8 mouse cellular contexts compared by ENCODE assay signal in the genomic region with DNA sequence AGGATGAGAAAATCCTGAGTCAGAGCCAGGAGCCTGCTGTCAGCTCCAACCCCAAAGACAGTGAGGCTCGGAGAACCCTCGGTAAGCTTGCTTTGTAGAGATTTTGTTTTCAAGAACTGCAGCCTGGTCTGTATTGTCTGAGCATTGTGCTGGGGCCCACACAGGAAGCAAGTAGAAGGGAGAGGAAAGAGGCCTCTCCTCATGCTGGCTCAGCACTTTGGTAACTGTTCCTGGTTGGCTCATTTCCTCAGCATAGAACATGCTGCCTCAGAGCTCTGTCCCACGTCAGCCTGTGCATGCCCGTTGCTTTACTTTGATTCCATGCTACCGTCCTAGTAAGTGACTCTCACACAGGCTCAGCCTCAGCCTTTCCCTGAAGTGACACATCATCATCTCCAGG. TPM values are rescaled to one million over a fixed set of nuclear protein-coding genes. Genes with fewer than 3 reads are reported as not detected.
DNase-seq lines count a peak whose midpoint lies in the region; ATAC-seq and TF ChIP-seq lines count a peak whose summit lies in the region.

No protein-coding gene starts in this region.

- H3K9me3 ChIP-seq in neural tube, embryonic 13.5 days = no peaks in the 10 kb centered on the region
- H3K9me3 ChIP-seq in limb, embryonic 14.5 days (ENCODE audit: control insufficient read depth, low read length) = no peaks in the 10 kb centered on the region
- H3K9me3 ChIP-seq in midbrain, embryonic 14.5 days (ENCODE audit: control insufficient read depth, low read length) = no peaks in the 10 kb centered on the region

- no peaks in the 10 kb centered on the region for H3K27me3 ChIP-seq in neural tube, embryonic 13.5 days
- H3K27me3 ChIP-seq in limb, embryonic 14.5 days (ENCODE audit: control insufficient read depth, insufficient read depth, low read length) = no peaks in the 10 kb centered on the region
- no peaks in the 10 kb centered on the region for H3K27me3 ChIP-seq in midbrain, embryonic 14.5 days (ENCODE audit: control insufficient read depth, insufficient read depth, low read length)

- TF ChIP-seq POLR2A in limb, embryonic 14.5 days (IDR thresholded peaks at IDR 0.05; ENCODE audit: borderline replicate concordance, extremely low read depth, insufficient read depth, insufficient read length) = no peak

- DNase-seq in neural tube, embryonic 10.5 days (ENCODE audit: extremely low spot score, low spot score) = no peak
- DNase-seq in heart, adult 9 months (ENCODE audit: low spot score in 2 of 2) = peak; percentile 40 to 57
- peak; percentile 21 for DNase-seq in limb, embryonic 14.5 days (ENCODE audit: low spot score)
- peak; percentile 51 for DNase-seq in thymus, postnatal 14 days
- no peak for DNase-seq in cerebellum, adult 8-10 months
- no peak for DNase-seq in left cerebral cortex, adult 9 months (ENCODE audit: low spot score in 2 of 2)
- DNase-seq in midbrain, embryonic 14.5 days = no peak

- no peak overlapping the region for H3K4me3 ChIP-seq in neural tube, embryonic 13.5 days
- H3K4me3 ChIP-seq in limb, embryonic 14.5 days (replicated peaks; ENCODE audit: low read length) = no peak overlapping the region
- H3K4me3 ChIP-seq in midbrain, embryonic 14.5 days (replicated peaks; ENCODE audit: low read depth, low read length) = no peak overlapping the region

- H3K27ac ChIP-seq in neural tube, embryonic 13.5 days (replicated peaks) = peak overlapping the region; percentile 19; the same call in 1 of the 2 replicates
- H3K27ac ChIP-seq in limb, embryonic 14.5 days (replicated peaks; ENCODE audit: low read depth, low read length) = 0 out of 2 replicates have a peak overlapping the region, but pooled peaks have one; percentile 7
- H3K27ac ChIP-seq in midbrain, embryonic 14.5 days (replicated peaks; ENCODE audit: low read depth, low read length) = no peak overlapping the region

- ATAC-seq in neural tube, embryonic 13.5 days (ENCODE audit: low read depth) = no peak
- no peak for ATAC-seq in limb, embryonic 14.5 days (ENCODE audit: low FRiP score, low read depth)
- ATAC-seq in midbrain, embryonic 14.5 days (ENCODE audit: low FRiP score, low TSS enrichment) = no peak

- H3K4me2 ChIP-seq in neural tube, embryonic 13.5 days = no peak overlapping the region
- H3K4me2 ChIP-seq in limb, embryonic 14.5 days (replicated peaks; ENCODE audit: low read depth, low read length, severe bottlenecking) = no peak overlapping the region
- H3K4me2 ChIP-seq in midbrain, embryonic 14.5 days (ENCODE audit: low read length) = no peak overlapping the region

- no peaks in the 10 kb centered on the region for H3K4me1 ChIP-seq in neural tube, embryonic 13.5 days (replicated peaks)
- H3K4me1 ChIP-seq in limb, embryonic 14.5 days (ENCODE audit: control insufficient read depth, insufficient read depth, low read length) = no peaks in the 10 kb centered on the region
- no peaks in the 10 kb centered on the region for H3K4me1 ChIP-seq in midbrain, embryonic 14.5 days (ENCODE audit: control insufficient read depth, insufficient read depth, low read length)

- H3K9ac ChIP-seq in neural tube, embryonic 13.5 days = no peak overlapping the region
- H3K9ac ChIP-seq in limb, embryonic 14.5 days (ENCODE audit: low read depth, low read length, severe bottlenecking) = no peak overlapping the region
- H3K9ac ChIP-seq in midbrain, embryonic 14.5 days (replicated peaks; ENCODE audit: low read length) = no peak overlapping the region

- WGBS in neural tube, embryonic 13.5 days = 84% methylated on average over 5 of the region's 5 CpGs
- WGBS in limb, embryonic 14.5 days = 84% methylated on average over 5 of the region's 5 CpGs
- 85% methylated on average over 5 of the region's 5 CpGs for WGBS in midbrain, embryonic 14.5 days

- H3K36me3 ChIP-seq in neural tube, embryonic 13.5 days = peaks cover 97% of the 10 kb centered on the region
- peaks cover 91% of the 10 kb centered on the region for H3K36me3 ChIP-seq in limb, embryonic 14.5 days (ENCODE audit: control insufficient read depth, insufficient read depth, low read length)
- H3K36me3 ChIP-seq in midbrain, embryonic 14.5 days (ENCODE audit: control insufficient read depth, insufficient read depth, low read length) = peaks cover 90% of the 10 kb centered on the region

RNA-seq across cellular contexts. Expression of a gene that starts 19.9 kb away (rescaled TPM):
- 34.9 and 37.3 TPM in 2 replicates for polyA plus RNA-seq in neural tube, embryonic 13.5 days (2015; fragmentation: Nextera tagmentation; extraction: Ambion mirVana)
- polyA plus RNA-seq in limb, embryonic 14.5 days (2012; rRNA removed) = 34.5 and 37.0 TPM in 2 replicates
- polyA plus RNA-seq in limb, embryonic 14.5 days (2014; fragmentation: Nextera tagmentation; extraction: Ambion mirVana) = 25.1 and 28.6 TPM in 2 replicates
- polyA plus RNA-seq in midbrain, embryonic 14.5 days (2014; fragmentation: Nextera tagmentation; extraction: Ambion mirVana) = 25.5 and 25.6 TPM in 2 replicates

RNA-seq across cellular contexts. Expression of a gene that starts 30.2 kb away (rescaled TPM):
- polyA plus RNA-seq in neural tube, embryonic 13.5 days (2015; fragmentation: Nextera tagmentation; extraction: Ambion mirVana) = 21.6 and 28.0 TPM in 2 replicates
- polyA plus RNA-seq in limb, embryonic 14.5 days (2012; rRNA removed) = 40.8 and 41.5 TPM in 2 replicates
- 25.6 and 26.6 TPM in 2 replicates for polyA plus RNA-seq in limb, embryonic 14.5 days (2014; fragmentation: Nextera tagmentation; extraction: Ambion mirVana)
- 18.3 and 21.0 TPM in 2 replicates for polyA plus RNA-seq in midbrain, embryonic 14.5 days (2014; fragmentation: Nextera tagmentation; extraction: Ambion mirVana)

Comparison
In these comparisons a context has a peak if more than half of its experiments do, and no peak if none do; other contexts are left out.
1. DNase-seq: peak in heart, adult 9 months (2 of 2), limb, embryonic 14.5 days (single experiment) and thymus, postnatal 14 days (single experiment); none in neural tube, embryonic 10.5 days (single experiment), cerebellum, adult 8-10 months (single experiment), left cerebral cortex, adult 9 months (0 of 2) and midbrain, embryonic 14.5 days (single experiment).